Mouse (Mus musculus) thymus, adult 2 months (tissue): ENCODE results near the gene 9530003J23Rik.

ENCODE experiments used
- CTCF ChIP-seq: fragments of 200-500 bp; IDR thresholded peaks from 2 replicates; pipeline ENCODE4 v1.5.1; 2012; ENCODE audit warnings: mild to moderate bottlenecking, control low read depth, low read length, moderate library complexity, borderline replicate concordance; ENCODE audit not compliant: control insufficient read depth, poor library complexity, insufficient read depth; ENCODE audit errors: extremely low read depth
- POLR2A ChIP-seq: fragments of 200-500 bp; IDR thresholded peaks from 2 replicates; pipeline ENCODE4 v1.6.1; 2012; ENCODE audit warnings: mild to moderate bottlenecking, low read length, control low read depth, moderate library complexity; ENCODE audit not compliant: control insufficient read depth, poor library complexity, insufficient read depth; ENCODE audit errors: extremely low read depth

GRCm38 (mm10) chr10:117272023-117272422, 33.5 kb upstream of the 9530003J23Rik start:
- TF ChIP-seq CTCF = no peak
- no peak for TF ChIP-seq POLR2A
